Mouse (Mus musculus) limb, embryonic 12.5 days (tissue): ENCODE results near the gene Hmga1b. TPM values are rescaled to one million over a fixed set of nuclear protein-coding genes. Genes with fewer than 3 reads are reported as not detected.
"Not testable (repeated sequence)": the region's sequence is repeated elsewhere in the genome, so short reads cannot be mapped to it uniquely, and the experiment has no call there.

Experiments
- ATAC-seq: fragments of 200-750 bp; cut with Nextera tagmentation; 2 replicates; pipeline ENCODE4 v1.8.0; 2017; ENCODE audit warnings: low read depth, moderate TSS enrichment; ENCODE audit not compliant: insufficient number of reproducible peaks, insufficient read depth, low FRiP score, low TSS enrichment
- H3K27ac ChIP-seq: fragments of 300-500 bp; sonication (generic); 2 replicates; pipeline ENCODE4 v1.5.1; 2016; ENCODE audit warnings: mild to moderate bottlenecking, moderate library complexity
- H3K27me3 ChIP-seq: fragments of 300-500 bp; sonication (generic); 2 replicates; pipeline ENCODE4 v1.6.1; 2016; ENCODE audit warnings: mild to moderate bottlenecking, moderate library complexity
- H3K36me3 ChIP-seq: fragments of 300-500 bp; sonication (generic); 2 replicates; pipeline ENCODE4 v1.6.1; 2016; ENCODE audit warnings: mild to moderate bottlenecking, moderate library complexity
- H3K4me1 ChIP-seq: fragments of 300-500 bp; sonication (generic); replicated peaks from 2 replicates; pipeline ENCODE4 v1.6.1; 2016
- H3K4me2 ChIP-seq: fragments of 300-500 bp; sonication (generic); 2 replicates; pipeline ENCODE4 v1.6.1; 2016; ENCODE audit warnings: mild to moderate bottlenecking, moderate library complexity
- H3K4me3 ChIP-seq: fragments of 300-500 bp; sonication (generic); replicated peaks from 2 replicates; pipeline ENCODE4 v1.5.1; 2016; ENCODE audit warnings: mild to moderate bottlenecking
- H3K9ac ChIP-seq: fragments of 300-500 bp; sonication (generic); replicated peaks from 2 replicates; pipeline ENCODE4 v1.6.1; 2016; ENCODE audit warnings: mild to moderate bottlenecking, moderate library complexity
- H3K9me3 ChIP-seq: fragments of 300-500 bp; sonication (generic); 2 replicates; pipeline ENCODE4 v1.6.1; 2016; ENCODE audit warnings: mild to moderate bottlenecking, moderate library complexity
- WGBS: fragments of 180-500 bp; shearing (Covaris S2); methylation state at CpG from one replicate; pipeline ENCODE4 v1.1.7; 2016; 5-methylcytosine and 5-hydroxymethylcytosine counted together
- polyA plus RNA-seq: library from polyadenylated mRNA; unstranded; fragments of >200 nt; fragmentation: Nextera tagmentation; extraction: Ambion mirVana; gene quantifications from 2 replicates; pipeline ENCODE4 v1.2.1, GENCODE M21; 2016

Gene Hmga1b
- polyA plus RNA-seq, 1 experiment from 2014 or later, result 8.4 TPM

GRCm38 (mm10) chr11:120736424-120736823 lies 26.2 kb upstream of the Hmga1b start:
- Histone ChIP-seq H3K4me1 (no peaks in the 10 kb centered on the region; the same call in 1 of the 2 replicates), H3K9me3 (no peaks in the 10 kb centered on the region), H3K9ac (no peak overlapping the region), H3K27ac (no peak overlapping the region), H3K4me3 (no peak overlapping the region), H3K27me3 (no peaks in the 10 kb centered on the region; the same call in 1 of the 2 replicates), H3K4me2 (no peak overlapping the region), H3K36me3 (no peaks in the 10 kb centered on the region)
- 76% methylated on average over 6 of the region's 6 CpGs for WGBS
- no peak for ATAC-seq

- Histone ChIP-seq H3K4me3 (no peak overlapping the region), H3K27ac (no peak overlapping the region), H3K27me3 (no peaks in the 10 kb centered on the region; the same call in 1 of the 2 replicates), H3K36me3 (no peaks in the 10 kb centered on the region), H3K9me3 (no peaks in the 10 kb centered on the region), H3K4me1 (no peaks in the 10 kb centered on the region), H3K4me2 (no peak overlapping the region), H3K9ac (no peak overlapping the region)
- WGBS, result 90% methylated on average over 5 of the region's 5 CpGs
- no peak for ATAC-seq
These were observed 21.6 kb upstream of the Hmga1b start for GRCm38 (mm10) chr11:120740981-120741380.

GRCm38 (mm10) chr11:120744121-120744701 lies 18.4 kb upstream of the Hmga1b start:
- no peak for ATAC-seq
- Histone ChIP-seq H3K4me3 (no peak overlapping the region), H3K9me3 (no peaks in the 10 kb centered on the region), H3K36me3 (no peaks in the 10 kb centered on the region), H3K4me1 (no peaks in the 10 kb centered on the region), H3K27me3 (no peaks in the 10 kb centered on the region), H3K27ac (no peak overlapping the region), H3K4me2 (no peak overlapping the region), H3K9ac (no peak overlapping the region)
- 70% methylated on average over 7 of the region's 7 CpGs for WGBS

GRCm38 (mm10) chr11:120747974-120748373 lies 14.6 kb upstream of the Hmga1b start:
- 43% methylated on average over 4 of the region's 4 CpGs for WGBS
- ATAC-seq, result no peak
- Histone ChIP-seq H3K4me2 (no peak overlapping the region), H3K9me3 (no peaks in the 10 kb centered on the region), H3K9ac (no peak overlapping the region), H3K27ac (no peak overlapping the region), H3K27me3 (no peaks in the 10 kb centered on the region), H3K4me3 (no peak overlapping the region), H3K36me3 (no peaks in the 10 kb centered on the region), H3K4me1 (no peaks in the 10 kb centered on the region)

- Histone ChIP-seq H3K4me3 (no peak overlapping the region), H3K27me3 (no peaks in the 10 kb centered on the region), H3K9me3 (no peaks in the 10 kb centered on the region), H3K4me1 (no peaks in the 10 kb centered on the region), H3K9ac (no peak overlapping the region), H3K36me3 (no peaks in the 10 kb centered on the region), H3K4me2 (no peak overlapping the region), H3K27ac (no peak overlapping the region)
- no peak for ATAC-seq
- 74% methylated on average over 8 of the region's 8 CpGs for WGBS
These were observed 13.2 kb upstream of the Hmga1b start for GRCm38 (mm10) chr11:120749430-120749829.

- ATAC-seq, result no peak
- Histone ChIP-seq H3K27ac (no peak overlapping the region), H3K9ac (no peak overlapping the region), H3K4me2 (no peak overlapping the region), H3K27me3 (no peaks in the 10 kb centered on the region), H3K4me1 (no peaks in the 10 kb centered on the region), H3K9me3 (peaks cover 1% of the 10 kb centered on the region), H3K36me3 (no peaks in the 10 kb centered on the region), H3K4me3 (no peak overlapping the region)
- 72% methylated on average over 4 of the region's 4 CpGs for WGBS
These were observed 11.0 kb upstream of the Hmga1b start for GRCm38 (mm10) chr11:120751606-120752005.

GRCm38 (mm10) chr11:120760236-120760635 lies 2.4 kb upstream of the Hmga1b start:
- no peak for ATAC-seq
- 89% methylated on average over 9 of the region's 9 CpGs for WGBS
- Histone ChIP-seq H3K27ac (no peak overlapping the region), H3K36me3 (no peaks in the 10 kb centered on the region), H3K4me3 (no peak overlapping the region), H3K4me2 (no peak overlapping the region), H3K9ac (no peak overlapping the region), H3K9me3 (peaks cover 30% of the 10 kb centered on the region), H3K4me1 (peaks cover 7% of the 10 kb centered on the region; the same call in 1 of the 2 replicates), H3K27me3 (peaks cover 14% of the 10 kb centered on the region)

GRCm38 (mm10) chr11:120761811-120762671 lies 553 bp upstream of the Hmga1b start:
- 67% methylated on average over 14 of the region's 14 CpGs for WGBS
- H3K9me3 ChIP-seq, result peaks cover 24% of the 10 kb centered on the region; the same call in 1 of the 2 replicates
- ATAC-seq, result no peak
- H3K36me3 ChIP-seq, result no peaks in the 10 kb centered on the region
- H3K27me3 ChIP-seq, result peaks cover 20% of the 10 kb centered on the region
- H3K4me1 ChIP-seq, result peaks cover 7% of the 10 kb centered on the region; the same call in 1 of the 2 replicates
- H3K4me3 ChIP-seq, result no peak overlapping the region
- H3K9ac ChIP-seq, result peak overlapping the region; percentile 23; the same call in 1 of the 2 replicates
- H3K27ac ChIP-seq, result peak overlapping the region; percentile 17; the same call in 1 of the 2 replicates
- H3K4me2 ChIP-seq, result peak overlapping the region; percentile 35

GRCm38 (mm10) chr11:120763121-120763999 lies 766 bp downstream of the Hmga1b start:
- not testable (repeated sequence) for ATAC-seq
- peak overlapping the region; percentile 35 for H3K4me2 ChIP-seq

GRCm38 (mm10) chr11:120767023-120767422 lies 4.4 kb downstream of the Hmga1b start:
- H3K4me3 ChIP-seq, H3K9ac ChIP-seq, H3K4me2 ChIP-seq, ATAC-seq, H3K9me3 ChIP-seq, H3K4me1 ChIP-seq, H3K36me3 ChIP-seq, H3K27ac ChIP-seq: not testable (repeated sequence)
- WGBS, result 90% methylated on average over 5 of the region's 7 CpGs
- H3K27me3 ChIP-seq, result peaks cover 13% of the 10 kb centered on the region

More at GRCm38 (mm10) chr11:120763121-120763999, 766 bp downstream of the Hmga1b start:
- not testable (repeated sequence) for H3K9ac ChIP-seq, H3K4me3 ChIP-seq, H3K27ac ChIP-seq, H3K4me1 ChIP-seq, H3K36me3 ChIP-seq
- WGBS, result 5% methylated on average over 8 of the region's 23 CpGs
- H3K27me3 ChIP-seq, result peaks cover 20% of the 10 kb centered on the region
- peaks cover 15% of the 10 kb centered on the region; the same call in 1 of the 2 replicates for H3K9me3 ChIP-seq

- WGBS, result 79% methylated on average over 1 of the region's 1 CpGs
These were observed 5.6 kb downstream of the Hmga1b start for GRCm38 (mm10) chr11:120768206-120768605.

More at GRCm38 (mm10) chr11:120768206-120768605, 5.6 kb downstream of the Hmga1b start:
- Histone ChIP-seq H3K9ac (no peak overlapping the region), H3K4me3 (no peak overlapping the region), H3K27ac (no peak overlapping the region), H3K36me3 (no peaks in the 10 kb centered on the region), H3K9me3 (no peaks in the 10 kb centered on the region; the same call in 1 of the 2 replicates), H3K4me1 (no peaks in the 10 kb centered on the region), H3K4me2 (no peak overlapping the region), H3K27me3 (0 out of 2 replicates have a peak, but pooled peaks cover 6% of the 10 kb centered on the region)
- ATAC-seq, result no peak
